Mouse (Mus musculus): Measurements from ENCODE around the gene Creb3.
A peak's percentile ranks its signal among the peaks of the same experiment; 100 is the strongest.

Creb3 gene

DNA sequence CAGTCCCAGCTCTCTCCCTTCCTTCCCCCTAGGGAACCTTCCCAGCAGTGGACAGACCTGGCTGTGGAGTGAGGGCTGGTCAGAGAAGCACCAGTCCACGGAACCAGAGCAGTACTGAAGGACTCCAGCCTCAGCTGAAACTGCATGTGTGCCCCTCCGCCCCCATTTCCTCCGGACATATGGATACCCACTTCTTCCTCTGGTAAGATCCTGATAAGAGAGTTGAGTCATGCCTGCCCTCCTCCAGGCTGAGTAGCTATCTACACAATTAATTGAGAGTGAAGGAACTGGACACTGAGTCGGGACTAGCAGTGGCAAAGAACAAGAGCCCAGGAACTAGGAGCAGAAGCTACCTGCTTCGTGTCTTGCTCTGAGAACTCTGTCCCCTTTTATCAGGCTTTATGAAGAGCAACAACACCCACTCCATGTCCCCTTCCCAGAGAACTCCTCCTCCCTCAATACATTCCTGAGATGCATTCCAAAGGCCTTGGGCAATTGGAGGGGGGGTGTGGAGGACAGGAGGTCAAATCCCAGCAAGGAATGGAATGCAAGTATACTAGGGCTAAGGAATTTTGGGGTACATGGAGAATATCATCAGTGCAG is 4.0 kb upstream of the Creb3 start:
- no peak for DNase-seq (ENCODE audit: low read depth, low spot score)

DNA sequence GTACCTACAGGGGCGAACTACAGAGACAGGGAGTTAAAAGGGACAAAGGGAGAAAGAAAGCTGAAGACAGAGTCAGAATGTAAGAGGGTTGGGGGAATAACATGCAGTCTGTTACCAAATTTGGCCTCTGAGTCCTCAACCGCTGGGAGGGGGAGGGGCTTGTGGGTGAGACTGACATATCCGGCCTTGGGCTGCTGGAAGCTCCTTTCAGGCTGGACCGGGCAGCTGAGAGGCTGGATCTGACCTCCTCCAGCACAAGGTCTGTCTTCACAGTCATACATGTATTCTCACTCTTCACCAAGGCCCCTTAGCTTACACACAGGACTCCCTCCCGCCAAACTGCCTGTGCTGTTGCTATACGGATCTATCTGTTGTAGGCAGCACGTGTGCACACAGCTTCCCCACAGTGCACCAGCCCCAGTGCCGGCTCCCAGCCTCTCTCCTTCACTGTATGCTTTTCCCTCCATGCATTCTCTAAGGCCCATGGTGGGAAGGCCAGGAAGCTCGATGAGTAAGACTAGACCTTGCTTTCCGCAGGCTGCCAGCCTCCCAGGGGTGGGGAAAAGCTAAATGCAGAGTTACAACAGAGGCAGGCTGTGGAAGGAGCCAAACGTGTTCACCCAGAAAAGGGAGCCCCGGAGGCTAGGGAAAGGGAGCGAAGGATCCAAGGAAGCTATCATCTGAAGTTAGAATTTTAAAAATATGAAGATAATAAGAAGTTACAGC is 3.3 kb upstream of the Creb3 start:
- DNase-seq (ENCODE audit: low read depth, low spot score): peak; percentile 76

DNA sequence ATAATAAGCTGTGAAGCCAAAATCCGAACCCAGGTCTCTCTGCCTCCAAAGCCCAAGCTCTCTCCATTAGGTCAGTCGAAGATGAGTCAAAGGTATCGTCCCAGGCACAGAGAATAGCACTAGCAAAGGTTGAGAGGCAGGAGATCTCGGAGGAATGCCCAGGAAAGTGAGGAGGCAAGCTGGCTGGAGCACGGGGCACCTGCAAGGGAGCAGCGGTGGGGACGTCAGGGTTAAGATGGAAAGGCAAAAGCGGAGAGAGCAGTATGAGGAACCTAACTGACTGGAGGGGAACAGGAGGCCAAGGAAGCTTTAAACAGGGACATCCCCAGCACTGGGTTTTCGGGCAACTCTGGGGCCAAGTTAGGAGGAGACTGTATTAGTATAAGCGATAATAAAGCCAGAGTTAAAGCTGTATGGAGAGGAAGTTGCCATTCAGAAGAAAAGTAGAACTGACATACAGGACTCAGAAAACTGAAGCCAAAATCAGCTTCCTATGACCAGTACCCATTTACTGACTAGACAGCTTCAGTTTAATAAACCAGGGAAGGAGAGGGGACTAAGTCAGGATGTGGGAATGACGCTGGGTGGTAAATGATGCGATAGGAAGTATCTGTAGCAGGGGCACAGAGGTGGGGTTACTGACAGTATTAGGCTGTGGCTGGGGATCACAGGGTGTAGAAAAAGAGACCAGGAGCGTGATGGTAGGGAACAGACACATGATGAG is 2.5 kb upstream of the Creb3 start:
- no peak for DNase-seq (ENCODE audit: low read depth, low spot score)

DNA sequence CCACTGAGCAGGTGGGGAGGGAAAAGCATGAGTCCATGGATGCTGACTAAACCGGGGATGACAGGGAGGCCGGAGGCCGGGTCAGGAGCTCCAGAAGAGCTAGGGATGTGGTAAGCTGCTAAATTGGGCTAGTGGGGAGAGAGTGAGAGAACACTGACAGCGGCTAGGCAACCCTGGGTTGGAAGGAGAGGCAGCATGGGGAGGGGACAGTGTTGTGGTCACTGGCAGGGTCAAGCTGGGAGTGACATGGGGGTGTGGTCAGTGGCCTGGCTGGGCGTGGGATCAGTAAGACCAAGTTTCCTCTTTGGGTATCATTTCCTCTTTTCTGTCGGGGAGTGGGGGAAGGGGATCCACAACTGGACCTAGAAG is 1.9 kb upstream of the Creb3 start:
- no peak for DNase-seq (ENCODE audit: low read depth, low spot score)

DNA sequence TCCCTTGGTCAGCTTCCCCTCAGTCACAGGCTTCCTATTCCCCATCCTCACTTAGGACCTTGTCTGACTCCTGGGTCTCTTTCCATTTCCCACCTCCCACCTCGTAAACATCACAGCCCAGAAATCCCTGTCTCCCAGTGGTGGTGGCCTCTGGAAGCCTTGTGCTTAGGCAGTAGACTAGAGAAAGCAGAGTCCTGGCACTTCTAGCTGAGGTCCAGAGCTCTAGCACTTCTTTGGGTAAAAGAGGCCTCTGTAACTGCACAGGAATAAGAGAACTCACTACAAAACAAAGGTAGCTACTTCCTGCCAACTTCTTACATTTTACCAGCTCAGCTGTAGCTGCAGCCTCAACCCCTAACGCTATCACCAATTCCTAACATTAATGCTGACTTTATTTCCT is 1.2 kb upstream of the Creb3 start:
- DNase-seq (ENCODE audit: low read depth, low spot score): peak; percentile 26

DNA sequence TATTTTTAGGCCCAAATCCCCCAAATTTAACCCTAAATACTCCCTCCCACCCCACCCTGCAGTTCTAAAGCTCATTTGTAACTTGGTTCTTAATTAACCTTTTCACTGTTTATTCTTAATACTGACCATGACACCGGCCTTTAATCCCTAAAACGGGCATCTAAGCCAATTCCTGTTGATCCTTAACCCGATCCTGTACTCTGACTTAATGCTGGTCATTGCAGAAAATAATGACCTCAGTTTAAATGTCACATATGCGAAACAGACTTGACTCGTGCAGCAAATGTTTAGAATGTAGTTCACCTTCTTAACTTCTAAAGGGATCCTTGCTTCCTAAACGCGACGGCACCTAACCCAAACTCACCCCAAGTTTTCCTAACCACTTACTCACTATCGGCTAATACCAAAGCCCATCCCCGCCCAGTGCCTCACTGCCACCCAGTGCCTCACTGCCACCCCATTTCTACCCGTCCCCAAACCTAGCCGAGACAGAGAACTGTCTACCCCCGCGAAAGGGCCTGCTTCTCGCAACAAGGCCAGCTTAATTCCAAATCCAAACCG is 616 bp upstream of the Creb3 start:
- DNase-seq (ENCODE audit: low read depth, low spot score): no peak

DNA sequence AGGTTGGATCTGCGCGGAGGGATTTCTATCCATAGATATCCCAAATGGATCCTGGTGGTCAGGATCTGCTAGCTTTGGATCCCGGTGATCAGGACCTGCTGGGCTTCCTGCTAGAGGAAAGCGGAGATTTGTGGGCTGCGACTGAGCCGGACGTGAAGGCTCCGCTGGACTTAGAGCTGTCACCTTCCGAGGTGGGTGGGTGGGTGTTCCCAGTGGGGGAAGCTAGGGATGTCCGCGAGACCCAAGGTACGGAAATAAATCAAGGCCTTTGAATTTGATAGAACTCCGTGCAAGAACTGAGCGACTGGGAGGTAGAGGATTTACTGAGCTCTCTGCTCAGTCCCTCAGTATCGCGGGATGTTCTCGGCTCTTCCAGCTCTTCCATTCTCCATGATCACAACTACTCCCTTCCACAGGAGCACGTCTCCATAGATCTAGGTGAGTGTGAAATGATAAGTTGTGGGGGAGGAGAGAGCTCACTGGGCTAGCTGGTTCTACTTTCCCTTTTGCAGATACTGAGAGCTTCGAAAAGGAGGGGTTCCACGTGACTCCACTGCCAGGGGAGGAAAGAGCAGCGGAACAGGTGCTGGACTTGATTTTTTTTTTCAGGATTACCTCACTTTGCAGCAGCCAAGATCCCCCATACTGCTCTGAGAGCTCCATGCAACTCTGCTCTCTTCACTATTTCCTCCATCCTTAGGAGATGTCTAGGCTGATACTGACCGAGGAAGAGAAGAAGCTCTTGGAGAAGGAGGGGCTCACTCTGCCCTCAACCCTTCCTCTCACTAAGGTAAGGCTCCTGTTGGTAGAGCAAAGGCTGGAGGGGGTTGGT is 853 bp downstream of the Creb3 start:
- peak; percentile 64 for DNase-seq (ENCODE audit: low read depth, low spot score)

DNA sequence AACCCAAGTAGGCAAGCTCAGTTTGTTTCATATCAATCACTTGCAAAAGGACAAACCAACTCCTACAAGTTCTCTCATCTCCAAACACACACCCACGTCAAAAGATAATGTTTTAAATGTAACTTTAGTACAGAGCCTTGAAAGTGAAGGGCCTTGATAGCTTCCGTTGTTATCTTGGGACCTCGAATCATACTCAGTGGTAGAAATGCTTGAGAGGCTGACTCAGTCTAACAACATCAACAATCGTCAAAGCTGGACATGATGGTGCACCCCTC is 1.4 kb downstream of the Creb3 start:
- DNase-seq (ENCODE audit: low read depth, low spot score): no peak

DNA sequence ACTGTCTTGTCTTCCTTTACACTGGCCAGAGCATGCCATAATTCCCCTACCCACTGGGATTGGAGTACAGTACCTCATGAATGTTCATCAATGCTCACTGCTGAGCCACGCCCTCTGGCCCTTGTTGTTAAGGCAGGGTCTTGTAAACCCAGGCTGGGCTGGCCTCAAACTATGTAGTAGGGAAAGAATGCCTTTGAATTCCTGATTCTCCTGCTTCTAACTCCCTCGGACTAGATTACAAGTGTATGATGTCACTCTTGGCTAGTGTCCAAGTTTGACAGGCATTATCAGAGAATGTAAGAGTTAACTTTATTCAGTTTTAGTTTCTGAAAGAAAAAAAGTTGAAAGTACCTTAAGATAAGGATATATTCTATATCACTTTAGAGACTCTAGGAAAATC is 2.1 kb downstream of the Creb3 start:
- DNase-seq (ENCODE audit: low read depth, low spot score): no peak

DNA sequence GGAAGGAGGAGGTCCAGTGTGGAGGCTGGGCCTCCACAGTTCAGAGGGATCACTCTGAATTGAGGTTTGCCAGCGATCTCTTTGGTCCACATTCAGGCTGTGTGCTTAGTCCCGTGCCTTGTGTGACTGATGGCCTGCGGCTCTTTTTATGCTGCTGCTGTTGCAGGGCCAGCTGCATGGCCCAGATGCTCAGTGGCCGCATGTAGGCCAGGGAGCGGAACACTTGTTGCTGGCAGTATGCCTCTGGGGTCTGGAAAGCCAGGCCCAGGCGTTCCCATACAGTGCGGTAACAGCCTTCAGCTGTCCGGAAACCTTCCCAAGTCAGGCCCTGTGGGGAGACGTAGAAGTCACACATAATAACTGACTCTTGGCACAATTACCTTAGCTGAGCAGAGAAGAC is 5.0 kb downstream of the Creb3 start:
- DNase-seq (ENCODE audit: low read depth, low spot score): no peak

DNA sequence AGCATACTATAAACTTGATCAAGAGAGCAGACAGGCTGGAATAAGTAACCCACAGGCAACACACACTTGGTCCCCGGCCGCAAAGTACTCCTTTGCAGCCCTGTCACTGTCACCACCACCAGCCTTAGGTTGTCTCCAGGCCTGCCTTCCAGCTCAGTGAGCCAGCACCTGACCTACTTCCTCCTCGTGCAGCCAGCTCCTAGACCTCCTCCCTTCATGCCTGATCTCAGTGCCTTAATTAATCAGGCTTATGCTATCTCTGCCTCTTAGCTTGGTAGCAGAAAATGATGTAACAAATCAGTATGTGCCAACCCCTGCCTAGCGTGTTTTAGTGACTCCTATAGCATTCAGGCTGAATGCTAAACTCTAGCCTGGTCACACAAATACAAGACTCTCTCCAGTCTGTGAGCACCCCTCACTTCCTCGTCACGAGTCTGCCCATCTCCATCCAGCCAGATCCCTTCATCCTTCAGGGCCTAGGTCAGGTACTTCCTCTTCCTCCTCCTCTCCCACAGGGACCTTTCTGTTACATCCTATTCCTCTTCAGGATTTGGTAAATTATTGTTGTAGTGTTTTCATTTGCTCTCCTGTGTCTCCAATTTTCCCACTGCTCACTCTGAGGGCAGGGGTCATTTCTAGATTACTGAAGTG is 9.4 kb downstream of the Creb3 start:
- DNase-seq (ENCODE audit: low read depth, low spot score): no peak

DNA sequence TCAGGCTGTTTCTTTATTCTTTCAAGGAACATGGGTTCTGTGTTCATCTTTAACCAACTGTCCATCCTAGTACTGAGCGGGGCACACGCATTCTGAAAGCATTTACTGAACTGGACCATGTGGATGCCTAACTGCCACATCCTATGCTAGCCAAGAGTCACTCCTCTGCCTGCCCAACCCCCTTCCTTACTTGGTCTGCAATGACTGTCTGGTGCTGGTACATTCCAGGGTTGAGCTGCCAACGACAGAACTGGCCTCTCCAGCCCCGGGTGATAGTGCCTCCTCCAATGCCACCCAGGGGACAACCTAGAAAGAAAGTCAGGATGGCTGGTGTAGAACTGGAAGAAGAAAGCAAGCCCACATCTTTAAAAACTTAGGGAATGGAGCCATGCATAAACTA is 11.4 kb downstream of the Creb3 start:
- DNase-seq (ENCODE audit: low read depth, low spot score): no peak

DNA sequence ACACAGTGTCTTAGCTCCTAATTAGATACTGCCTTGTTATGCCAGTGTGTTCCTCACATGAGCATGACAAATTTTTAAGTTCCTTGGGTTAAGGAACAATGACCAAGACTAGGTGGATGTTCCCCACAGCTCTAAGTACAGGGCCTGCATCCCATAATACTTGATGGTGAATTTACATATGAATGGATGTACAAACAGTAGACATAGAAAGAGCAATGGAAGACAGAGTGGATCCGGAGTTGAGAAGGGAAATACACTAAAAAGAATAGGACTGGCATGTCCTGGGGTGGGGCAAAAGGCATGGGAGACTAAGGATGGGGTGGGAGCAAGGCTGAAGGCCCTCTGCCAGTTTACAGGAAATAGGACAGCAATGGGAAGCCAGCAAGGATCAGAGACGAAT is 13.2 kb downstream of the Creb3 start:
- no peak for DNase-seq (ENCODE audit: low read depth, low spot score)

DNA sequence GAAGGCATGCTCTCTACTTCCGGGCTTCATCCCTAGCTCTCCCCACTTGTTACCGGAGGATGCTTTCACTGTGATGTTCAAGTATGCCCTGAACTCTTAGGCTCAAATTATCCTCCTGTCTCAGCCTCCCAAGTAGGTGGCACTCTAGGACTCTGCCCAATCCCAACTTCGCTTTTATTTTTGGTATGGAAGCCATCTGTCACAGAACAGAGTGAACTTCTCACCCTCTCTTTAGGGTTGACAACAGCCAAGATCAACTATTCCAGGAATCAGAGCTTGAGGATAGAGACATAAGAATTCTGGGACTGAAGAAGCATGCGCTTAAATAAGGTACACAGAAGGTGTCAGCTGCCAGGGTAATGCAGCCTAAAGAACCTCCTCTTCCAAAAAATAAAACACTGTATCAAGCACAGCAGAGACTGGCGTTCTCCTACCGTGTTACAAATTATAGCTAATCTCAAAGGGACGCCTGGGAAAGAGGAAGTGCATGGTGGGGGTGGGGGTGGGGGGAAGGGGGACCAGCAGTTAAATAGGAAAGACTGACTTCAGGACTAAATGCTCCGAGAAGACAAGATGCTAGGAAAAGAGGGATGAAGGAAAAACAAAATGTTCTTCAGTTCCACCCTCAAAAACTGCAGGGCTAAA is 15.2 kb downstream of the Creb3 start:
- no peak for DNase-seq (ENCODE audit: low read depth, low spot score)

DNA sequence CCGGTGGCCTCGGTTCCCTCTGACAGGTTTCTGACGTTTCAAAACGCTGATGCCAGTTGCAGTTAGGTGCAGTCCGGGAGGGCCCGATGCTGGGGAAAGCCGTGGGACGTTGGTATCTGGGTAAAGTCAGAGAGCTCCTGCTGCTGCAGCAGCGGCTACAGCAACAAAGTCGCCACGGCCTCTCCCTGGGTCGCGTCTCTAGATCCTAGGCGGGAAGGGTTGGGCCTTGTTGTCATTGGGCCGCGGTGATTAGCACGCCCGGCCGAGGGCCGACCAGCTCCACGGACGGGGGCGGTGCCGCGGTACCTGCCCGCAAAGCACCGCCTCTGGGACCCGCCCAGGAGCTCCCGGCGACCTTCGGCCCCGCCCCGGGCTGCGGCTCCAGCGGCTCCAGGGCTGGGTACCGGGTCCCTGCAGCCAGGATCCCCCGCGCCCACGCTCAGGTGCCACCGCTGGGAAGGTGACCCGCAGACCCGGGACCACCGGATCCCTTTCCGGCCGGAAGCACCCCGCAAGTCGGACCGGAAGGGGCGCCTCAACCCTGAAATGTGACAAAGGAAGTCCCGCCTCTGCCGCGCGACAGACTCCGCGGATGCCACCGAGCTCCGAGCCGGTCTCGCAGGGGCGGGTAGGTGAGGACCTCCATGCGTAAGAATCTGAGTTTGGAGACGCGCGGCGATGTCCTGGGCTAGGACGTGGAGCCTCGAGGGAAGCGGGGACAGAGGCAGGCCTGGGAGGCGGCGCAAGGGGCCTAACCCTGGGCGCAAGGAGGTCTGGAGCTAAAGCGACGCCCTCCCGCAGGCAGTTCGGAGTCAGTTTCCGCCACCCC is 16.5 kb downstream of the Creb3 start, which contains the start of the genes Rgp1 and Gba2:
TSS of gene Rgp1 (plus strand) at position 340 of the 829 bp plus-strand sequence.
TSS of gene Gba2 (minus strand) at position 498 of the 829 bp plus-strand sequence.
- peak; percentile 87 for DNase-seq (ENCODE audit: low read depth, low spot score)

DNA sequence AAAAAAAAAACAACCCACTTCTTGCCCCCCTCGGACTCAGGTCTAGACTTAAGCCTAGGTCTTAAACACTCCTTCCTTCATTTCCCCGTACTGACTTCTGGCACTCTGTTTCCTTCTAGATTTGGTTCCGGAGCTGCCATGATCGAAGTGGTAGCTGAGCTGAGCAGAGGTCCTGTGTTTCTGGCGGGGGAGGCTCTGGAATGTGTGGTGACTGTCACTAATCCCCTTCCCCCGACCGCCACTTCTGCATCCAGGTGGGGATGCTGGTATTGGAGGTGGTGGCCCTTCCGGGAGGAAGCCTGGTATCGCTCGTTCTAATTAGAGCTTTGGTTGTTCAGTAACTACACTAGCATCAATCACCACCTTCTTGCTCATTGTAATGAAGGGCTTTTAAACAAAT is 17.1 kb downstream of the Creb3 start:
- no peak for DNase-seq (ENCODE audit: low read depth, low spot score)

DNA sequence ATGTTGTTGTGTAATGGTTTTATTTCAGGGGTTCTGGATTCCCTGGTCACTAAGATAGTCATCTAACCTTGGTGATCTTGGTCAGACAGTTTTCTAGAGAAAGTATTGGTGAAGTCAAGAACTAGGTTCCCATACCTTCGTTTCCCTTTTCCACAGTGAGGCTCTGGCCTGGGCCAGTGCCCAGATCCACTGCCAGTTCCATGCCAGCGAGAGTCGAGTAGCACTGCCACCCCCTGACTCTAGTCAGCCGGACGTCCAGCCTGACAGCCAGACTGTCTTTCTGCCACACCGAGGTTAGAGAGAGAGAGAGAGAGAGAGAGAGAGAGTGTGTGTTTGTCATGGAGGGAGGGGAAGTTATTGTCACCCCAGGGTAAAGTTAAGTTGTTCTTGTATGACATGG is 17.6 kb downstream of the Creb3 start:
- DNase-seq (ENCODE audit: low read depth, low spot score): no peak

DNA sequence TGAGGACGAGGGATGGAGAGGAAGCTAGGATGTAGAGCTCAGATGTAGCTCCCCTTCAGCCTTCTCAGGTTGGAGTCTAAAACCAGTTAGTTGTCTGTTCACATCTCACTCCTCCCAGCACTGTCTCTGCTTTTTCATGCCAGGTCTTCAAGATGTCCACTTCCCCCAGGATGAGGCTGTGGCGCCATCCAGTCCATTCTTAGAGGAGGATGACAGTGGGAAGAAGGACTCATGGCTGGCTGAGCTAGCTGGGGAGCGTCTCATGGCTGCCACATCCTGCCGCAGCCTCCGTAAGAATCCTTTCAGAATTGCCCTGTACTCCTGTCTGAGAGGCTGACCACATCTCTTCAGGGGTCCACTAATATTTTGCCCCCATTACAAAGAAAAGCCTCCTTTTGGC is 18.6 kb downstream of the Creb3 start:
- no peak for DNase-seq (ENCODE audit: low read depth, low spot score)

DNA sequence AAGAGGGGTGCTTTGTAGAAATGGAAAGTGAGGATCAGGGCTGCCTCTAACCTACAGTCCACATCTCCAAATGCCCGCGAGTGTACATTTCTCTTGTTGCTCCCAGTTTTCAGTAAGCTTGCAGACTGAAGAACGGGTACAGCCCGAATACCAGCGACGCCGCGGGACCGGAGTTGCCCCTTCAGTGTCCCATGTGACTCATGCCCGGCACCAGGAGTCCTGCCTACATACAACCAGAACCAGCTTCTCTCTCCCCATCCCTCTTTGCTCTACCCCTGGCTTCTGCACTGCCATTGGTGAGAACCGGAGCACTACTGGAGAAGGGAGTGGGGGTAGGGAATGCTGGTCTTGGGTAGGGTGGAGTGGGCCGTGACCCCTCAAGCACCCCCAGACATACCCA is 19.2 kb downstream of the Creb3 start:
- DNase-seq (ENCODE audit: low read depth, low spot score): no peak

DNA sequence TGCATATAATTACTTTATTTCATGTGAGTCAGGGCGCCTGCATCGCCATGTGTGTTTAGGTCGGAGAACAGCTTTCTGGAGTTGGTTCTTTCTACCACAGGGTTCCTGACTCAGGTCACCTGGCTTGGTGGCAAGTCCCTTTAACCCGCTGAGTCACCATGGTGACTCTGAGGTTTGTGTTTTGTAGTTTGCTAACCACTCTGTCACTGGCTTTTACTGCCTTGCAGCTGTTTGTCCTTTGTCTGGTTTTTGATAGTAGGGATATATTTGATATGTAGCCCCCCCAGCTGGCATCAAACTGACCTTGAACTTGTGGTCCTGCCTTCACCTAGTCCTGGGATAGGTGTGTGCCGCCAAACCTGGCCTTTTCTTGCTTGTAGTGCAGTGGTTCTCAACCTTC is 20.1 kb downstream of the Creb3 start:
- DNase-seq (ENCODE audit: low read depth, low spot score): no peak

Measured in CD4-positive helper T cell, adult 2 months (primary cell).